8 mouse cellular contexts compared by ENCODE assay signal in genomic region chr4:134127793-134128192, GRCm38 (mm10). TPM values are rescaled to one million over a fixed set of nuclear protein-coding genes. Genes with fewer than 3 reads are reported as not detected.
DNase-seq lines count a peak whose midpoint lies in the region; ATAC-seq lines count a peak whose summit lies in the region.

No protein-coding gene starts in this region.

- H3K4me1 ChIP-seq in kidney, embryonic 14.5 days (ENCODE audit: control insufficient read depth, insufficient read depth, low read length) = peaks cover 16% of the 10 kb centered on the region
- peaks cover 44% of the 10 kb centered on the region for H3K4me1 ChIP-seq in hindbrain, embryonic 10.5 days (replicated peaks)
- peaks cover 13% of the 10 kb centered on the region for H3K4me1 ChIP-seq in midbrain, embryonic 11.5 days (ENCODE audit: control insufficient read depth, insufficient read depth, low read length)

- no peaks in the 10 kb centered on the region for H3K27me3 ChIP-seq in kidney, embryonic 14.5 days (ENCODE audit: control insufficient read depth, insufficient read depth, low read length)
- no peaks in the 10 kb centered on the region for H3K27me3 ChIP-seq in hindbrain, embryonic 10.5 days (ENCODE audit: insufficient read depth, poor library complexity, severe bottlenecking)
- no peaks in the 10 kb centered on the region for H3K27me3 ChIP-seq in midbrain, embryonic 11.5 days (ENCODE audit: control insufficient read depth, insufficient read depth, low read length)

- H3K9me3 ChIP-seq in kidney, embryonic 14.5 days (ENCODE audit: control insufficient read depth, low read length) = no peaks in the 10 kb centered on the region
- H3K9me3 ChIP-seq in hindbrain, embryonic 10.5 days = no peaks in the 10 kb centered on the region
- H3K9me3 ChIP-seq in midbrain, embryonic 11.5 days (ENCODE audit: control insufficient read depth, low read length) = no peaks in the 10 kb centered on the region

- H3K36me3 ChIP-seq in kidney, embryonic 14.5 days (ENCODE audit: control insufficient read depth, insufficient read depth, low read length) = peaks cover 12% of the 10 kb centered on the region; the same call in 1 of the 2 replicates
- peaks cover 41% of the 10 kb centered on the region for H3K36me3 ChIP-seq in hindbrain, embryonic 10.5 days
- no peaks in the 10 kb centered on the region for H3K36me3 ChIP-seq in midbrain, embryonic 11.5 days (ENCODE audit: control insufficient read depth, insufficient read depth, low read length)

- ATAC-seq in kidney, embryonic 14.5 days (ENCODE audit: low FRiP score, low TSS enrichment) = no peak
- no peak for ATAC-seq in midbrain, embryonic 11.5 days (ENCODE audit: low FRiP score)

- DNase-seq in kidney, adult 11 months = no peak
- peak; percentile 21 for DNase-seq in NIH3T3 (ENCODE audit: low read depth)
- DNase-seq in hindbrain, embryonic 10.5 days (ENCODE audit: low spot score) = no peak
- peak; percentile 80 for DNase-seq in midbrain, embryonic 11.5 days (ENCODE audit: low spot score, missing footprints)
- DNase-seq in ovary, postnatal 36 days (ENCODE audit: low spot score) = no peak
- DNase-seq in layer of hippocampus, postnatal 25 days (ENCODE audit: extremely low spot score in 1 of 2, low spot score in 1 of 2) = no peak
- DNase-seq in natural killer cell, adult 2 months (ENCODE audit: low spot score in 2 of 2) = no peak

- peak overlapping the region; percentile 80 for H3K4me3 ChIP-seq in kidney, embryonic 14.5 days (ENCODE audit: low read length)
- peak overlapping the region; percentile 81 for H3K4me3 ChIP-seq in hindbrain, embryonic 10.5 days
- H3K4me3 ChIP-seq in midbrain, embryonic 11.5 days (ENCODE audit: low read depth, low read length) = peak overlapping the region; percentile 86

- peak overlapping the region; percentile 77 for H3K4me2 ChIP-seq in kidney, embryonic 14.5 days (replicated peaks; ENCODE audit: low read depth, low read length)
- H3K4me2 ChIP-seq in midbrain, embryonic 11.5 days = peak overlapping the region; percentile 92

- WGBS in kidney, embryonic 14.5 days = 49% methylated on average over 8 of the region's 8 CpGs
- 60% methylated on average over 8 of the region's 8 CpGs for WGBS in hindbrain, embryonic 10.5 days
- 60% methylated on average over 8 of the region's 8 CpGs for WGBS in midbrain, embryonic 11.5 days

- peak overlapping the region; percentile 79; the same call in 1 of the 2 replicates for H3K27ac ChIP-seq in kidney, embryonic 14.5 days (ENCODE audit: low read depth, low read length)
- peak overlapping the region; percentile 90 for H3K27ac ChIP-seq in hindbrain, embryonic 10.5 days
- no peak overlapping the region for H3K27ac ChIP-seq in midbrain, embryonic 11.5 days (ENCODE audit: low read depth, low read length)

- H3K9ac ChIP-seq in kidney, embryonic 14.5 days (ENCODE audit: low read depth, low read length) = peak overlapping the region; percentile 77
- peak overlapping the region; percentile 89 for H3K9ac ChIP-seq in midbrain, embryonic 11.5 days (ENCODE audit: low read length)

RNA-seq across cellular contexts. Expression of gene Sh3bgrl3, which starts 0.8 kb away (rescaled TPM):
- polyA plus RNA-seq in kidney, embryonic 14.5 days (2014; fragmentation: Nextera tagmentation; extraction: Ambion mirVana) = 424 TPM in 2 replicates
- polyA plus RNA-seq in hindbrain, embryonic 10.5 days (2016; fragmentation: Nextera tagmentation; extraction: Ambion mirVana) = 333 and 386 TPM in 2 replicates
- polyA plus RNA-seq in midbrain, embryonic 11.5 days (2014; fragmentation: Nextera tagmentation; extraction: Ambion mirVana) = 308 and 312 TPM in 2 replicates
- total RNA-seq in layer of hippocampus, postnatal 25 days (2021) = 100 to 1,000 TPM; 281 to 297 TPM

RNA-seq across cellular contexts. Expression of gene Ubxn11, which starts 25.4 kb away (rescaled TPM):
- 9.3 and 12.4 TPM in 2 replicates for polyA plus RNA-seq in kidney, embryonic 14.5 days (2014; fragmentation: Nextera tagmentation; extraction: Ambion mirVana)
- polyA plus RNA-seq in hindbrain, embryonic 10.5 days (2016; fragmentation: Nextera tagmentation; extraction: Ambion mirVana) = 7.6 and 11.2 TPM in 2 replicates
- polyA plus RNA-seq in midbrain, embryonic 11.5 days (2014; fragmentation: Nextera tagmentation; extraction: Ambion mirVana) = 3.0 and 4.7 TPM in 2 replicates
- 10 to 100 TPM; 24.0 to 32.1 TPM for total RNA-seq in layer of hippocampus, postnatal 25 days (2021)

RNA-seq across cellular contexts. Expression of gene Cd52, which starts 32.9 kb away (rescaled TPM):
- 8.9 and 12.1 TPM in 2 replicates for polyA plus RNA-seq in kidney, embryonic 14.5 days (2014; fragmentation: Nextera tagmentation; extraction: Ambion mirVana)
- polyA plus RNA-seq in hindbrain, embryonic 10.5 days (2016; fragmentation: Nextera tagmentation; extraction: Ambion mirVana) = 5.3 and 5.5 TPM in 2 replicates
- polyA plus RNA-seq in midbrain, embryonic 11.5 days (2014; fragmentation: Nextera tagmentation; extraction: Ambion mirVana) = 4.3 and 4.7 TPM in 2 replicates
- total RNA-seq in layer of hippocampus, postnatal 25 days (2021) = 1 to 10 TPM; 1.6 TPM

RNA-seq across cellular contexts. Expression of gene Cep85, which starts 59.1 kb away (rescaled TPM):
- 98.0 and 123 TPM in 2 replicates for polyA plus RNA-seq in kidney, embryonic 14.5 days (2014; fragmentation: Nextera tagmentation; extraction: Ambion mirVana)
- polyA plus RNA-seq in hindbrain, embryonic 10.5 days (2016; fragmentation: Nextera tagmentation; extraction: Ambion mirVana) = 30.1 and 35.1 TPM in 2 replicates
- 26.6 and 27.1 TPM in 2 replicates for polyA plus RNA-seq in midbrain, embryonic 11.5 days (2014; fragmentation: Nextera tagmentation; extraction: Ambion mirVana)
- 10 to 100 TPM; 11.9 to 13.9 TPM for total RNA-seq in layer of hippocampus, postnatal 25 days (2021)

Comparison
In these comparisons a context has a peak if more than half of its experiments do, and no peak if none do; other contexts are left out.
1. DNase-seq: peak in NIH3T3 (single experiment) and midbrain, embryonic 11.5 days (single experiment); none in kidney, adult 11 months (single experiment), hindbrain, embryonic 10.5 days (single experiment), ovary, postnatal 36 days (single experiment), layer of hippocampus, postnatal 25 days (0 of 2) and natural killer cell, adult 2 months (0 of 2).
2. Peak in every context shown above with its lines, with median percentiles within 50 percentile points of each other: H3K4me3 ChIP-seq.